Mouse (Mus musculus) forebrain, embryonic 15.5 days (tissue): ENCODE results near the gene Ang4. TPM values are rescaled to one million over a fixed set of nuclear protein-coding genes. Genes with fewer than 3 reads are reported as not detected.
A peak's percentile ranks its signal among the peaks of the same experiment; 100 is the strongest.
"Not testable (repeated sequence)": the region's sequence is repeated elsewhere in the genome, so short reads cannot be mapped to it uniquely, and the experiment has no call there.

Experiments
- ATAC-seq: fragments of 200-750 bp; cut with Nextera tagmentation; replicated peaks from 2 replicates; pipeline ENCODE4 v1.8.0; 2017; ENCODE audit warnings: mild to moderate bottlenecking, moderate TSS enrichment, moderate library complexity
- H3K27ac ChIP-seq: fragments of 300-500 bp; sonication (generic); replicated peaks from 2 replicates; pipeline ENCODE4 v1.5.1; 2015; ENCODE audit warnings: mild to moderate bottlenecking, inconsistent platforms
- H3K27me3 ChIP-seq: fragments of 300-500 bp; sonication (generic); 2 replicates; pipeline ENCODE4 v1.6.1; 2015; ENCODE audit warnings: inconsistent platforms
- H3K36me3 ChIP-seq: fragments of 300-500 bp; sonication (generic); 2 replicates; pipeline ENCODE4 v1.6.1; 2015; ENCODE audit warnings: mild to moderate bottlenecking, inconsistent platforms
- H3K4me1 ChIP-seq: fragments of 300-500 bp; sonication (generic); 2 replicates; pipeline ENCODE4 v1.6.1; 2015; ENCODE audit warnings: inconsistent platforms
- H3K4me2 ChIP-seq: fragments of 300-500 bp; sonication (generic); replicated peaks from 2 replicates; pipeline ENCODE4 v1.6.1; 2015; ENCODE audit warnings: mild to moderate bottlenecking, inconsistent platforms
- H3K4me3 ChIP-seq: fragments of 300-500 bp; sonication (generic); 2 replicates; pipeline ENCODE4 v1.5.1; 2015; ENCODE audit warnings: mild to moderate bottlenecking, inconsistent platforms
- H3K9ac ChIP-seq: fragments of 300-500 bp; sonication (generic); replicated peaks from 2 replicates; pipeline ENCODE4 v1.6.1; 2015; ENCODE audit warnings: mild to moderate bottlenecking, inconsistent platforms
- H3K9me3 ChIP-seq: fragments of 300-500 bp; sonication (generic); 2 replicates; pipeline ENCODE4 v1.6.1; 2016; ENCODE audit warnings: inconsistent platforms
- WGBS: fragments of 180-500 bp; shearing (Covaris S2); methylation state at CpG from one replicate; pipeline ENCODE4 v1.1.7; 2015; ENCODE audit warnings: mixed read lengths; 5-methylcytosine and 5-hydroxymethylcytosine counted together
- polyA plus RNA-seq: library from polyadenylated mRNA; unstranded; fragments of >200 nt; fragmentation: Nextera tagmentation; extraction: Ambion mirVana; gene quantifications from 2 replicates; pipeline ENCODE4 v1.2.1, GENCODE M21; 2015

The Ang4 gene
- polyA plus RNA-seq: not detected in 2 replicates

- Histone ChIP-seq H3K27me3 (no peaks in the 10 kb centered on the region), H3K4me3 (no peak within 1 kb of the TSS), H3K36me3 (no peaks in the 10 kb centered on the region), H3K9ac (no peak within 1 kb of the TSS), H3K27ac (no peak within 1 kb of the TSS), H3K4me2 (no peak within 1 kb of the TSS), H3K9me3 (no peaks in the 10 kb centered on the region), H3K4me1 (no peaks in the 10 kb centered on the region)
- WGBS: 85% methylated on average over 5 of the region's 5 CpGs
- no peak for ATAC-seq
These were observed at the start of gene Ang4 for GRCm38 (mm10) chr14:51773490-51773889. Gene Ang4 (minus strand): TSS chr14:51773590.

GRCm38 (mm10) chr14:51799746-51800145, 26.4 kb upstream of the Ang4 start, which contains the start of gene AY358078:
Gene AY358078 (plus strand): TSS chr14:51800046.
- Histone ChIP-seq H3K27me3 (no peaks in the 10 kb centered on the region), H3K4me2 (no peak within 1 kb of the TSS), H3K9ac (no peak within 1 kb of the TSS), H3K4me1 (no peaks in the 10 kb centered on the region), H3K4me3 (no peak within 1 kb of the TSS), H3K27ac (no peak within 1 kb of the TSS), H3K36me3 (no peaks in the 10 kb centered on the region), H3K9me3 (no peaks in the 10 kb centered on the region)
- WGBS: 99% methylated on average over 2 of the region's 2 CpGs
- ATAC-seq: no peak

GRCm38 (mm10) chr14:51794106-51794505, 20.7 kb upstream of the Ang4 start:
- Histone ChIP-seq H3K4me2 (no peak overlapping the region), H3K36me3 (no peaks in the 10 kb centered on the region), H3K27me3 (no peaks in the 10 kb centered on the region), H3K27ac (no peak overlapping the region), H3K4me3 (no peak overlapping the region), H3K9me3 (no peaks in the 10 kb centered on the region), H3K4me1 (no peaks in the 10 kb centered on the region), H3K9ac (no peak overlapping the region)
- ATAC-seq: no peak
- WGBS: 81% methylated on average over 2 of the region's 2 CpGs

GRCm38 (mm10) chr14:51789196-51789595, 15.8 kb upstream of the Ang4 start:
- no peak for ATAC-seq
- 85% methylated on average over 2 of the region's 2 CpGs for WGBS
- no peak overlapping the region for H3K9ac ChIP-seq
- H3K27me3 ChIP-seq: no peaks in the 10 kb centered on the region
- H3K4me2 ChIP-seq: no peak overlapping the region
- no peak overlapping the region for H3K4me3 ChIP-seq
- H3K4me1 ChIP-seq: no peaks in the 10 kb centered on the region
- H3K27ac ChIP-seq: no peak overlapping the region
- H3K36me3 ChIP-seq: no peaks in the 10 kb centered on the region
- H3K9me3 ChIP-seq: no peaks in the 10 kb centered on the region

- WGBS: 74% methylated on average over 5 of the region's 5 CpGs
- H3K27me3 ChIP-seq: no peaks in the 10 kb centered on the region
- no peak overlapping the region for H3K4me3 ChIP-seq
- H3K4me1 ChIP-seq: no peaks in the 10 kb centered on the region
- no peak for ATAC-seq
- no peaks in the 10 kb centered on the region for H3K36me3 ChIP-seq
- H3K4me2 ChIP-seq: no peak overlapping the region
- H3K27ac ChIP-seq: no peak overlapping the region
- H3K9ac ChIP-seq: no peak overlapping the region
- H3K9me3 ChIP-seq: no peaks in the 10 kb centered on the region
These were observed 13.7 kb upstream of the Ang4 start for GRCm38 (mm10) chr14:51787061-51787460.

- ATAC-seq: no peak
- Histone ChIP-seq H3K4me1 (no peaks in the 10 kb centered on the region), H3K27ac (no peak overlapping the region), H3K9ac (no peak overlapping the region), H3K9me3 (no peaks in the 10 kb centered on the region), H3K36me3 (no peaks in the 10 kb centered on the region), H3K4me2 (no peak overlapping the region), H3K27me3 (no peaks in the 10 kb centered on the region), H3K4me3 (no peak overlapping the region)
- 62% methylated on average over 4 of the region's 4 CpGs for WGBS
These were observed 12.9 kb upstream of the Ang4 start for GRCm38 (mm10) chr14:51786335-51786734.

- Histone ChIP-seq H3K36me3 (no peaks in the 10 kb centered on the region), H3K9ac (no peak overlapping the region), H3K9me3 (no peaks in the 10 kb centered on the region), H3K4me2 (no peak overlapping the region), H3K4me3 (no peak overlapping the region), H3K27ac (no peak overlapping the region), H3K4me1 (no peaks in the 10 kb centered on the region), H3K27me3 (no peaks in the 10 kb centered on the region)
- WGBS: 85% methylated on average over 4 of the region's 4 CpGs
- no peak for ATAC-seq
These were observed 5.6 kb upstream of the Ang4 start for GRCm38 (mm10) chr14:51778865-51779481.

GRCm38 (mm10) chr14:51777791-51778190, 4.4 kb upstream of the Ang4 start:
- no peaks in the 10 kb centered on the region for H3K27me3 ChIP-seq
- no peaks in the 10 kb centered on the region for H3K9me3 ChIP-seq
- H3K9ac ChIP-seq: no peak overlapping the region
- no peaks in the 10 kb centered on the region for H3K4me1 ChIP-seq
- ATAC-seq: no peak
- 86% methylated on average over 1 of the region's 1 CpGs for WGBS
- H3K36me3 ChIP-seq: no peaks in the 10 kb centered on the region
- H3K4me2 ChIP-seq: no peak overlapping the region
- no peak overlapping the region for H3K4me3 ChIP-seq
- H3K27ac ChIP-seq: no peak overlapping the region

GRCm38 (mm10) chr14:51771378-51771777, 2.0 kb downstream of the Ang4 start:
- H3K36me3 ChIP-seq, H3K27ac ChIP-seq, H3K4me2 ChIP-seq, H3K4me1 ChIP-seq, H3K4me3 ChIP-seq, H3K9ac ChIP-seq, H3K27me3 ChIP-seq, H3K9me3 ChIP-seq: not testable (repeated sequence)
- 89% methylated on average over 1 of the region's 1 CpGs for WGBS
- peak; percentile 48; the same call in 1 of the 2 replicates for ATAC-seq

GRCm38 (mm10) chr14:51755944-51756343, 17.4 kb downstream of the Ang4 start:
- ATAC-seq: no peak

GRCm38 (mm10) chr14:51740347-51741170, 32.8 kb downstream of the Ang4 start:
- H3K36me3 ChIP-seq: no peaks in the 10 kb centered on the region
- H3K4me2 ChIP-seq: peak overlapping the region; percentile 49
- peaks cover 17% of the 10 kb centered on the region for H3K4me1 ChIP-seq
- no peak overlapping the region for H3K27ac ChIP-seq
- under 1% methylated on average over 42 of the region's 42 CpGs for WGBS
- H3K9me3 ChIP-seq: no peaks in the 10 kb centered on the region
- peak overlapping the region; percentile 32 for H3K4me3 ChIP-seq
- ATAC-seq: peak; percentile 43; the same call in 1 of the 2 replicates
- no peak overlapping the region; the same call in 1 of the 2 replicates for H3K9ac ChIP-seq
- peaks cover 41% of the 10 kb centered on the region for H3K27me3 ChIP-seq

More at GRCm38 (mm10) chr14:51755944-51756343, 17.4 kb downstream of the Ang4 start:
- Histone ChIP-seq H3K9me3 (no peaks in the 10 kb centered on the region), H3K36me3 (no peaks in the 10 kb centered on the region), H3K4me2 (no peak overlapping the region), H3K9ac (no peak overlapping the region), H3K27ac (no peak overlapping the region), H3K27me3 (no peaks in the 10 kb centered on the region), H3K4me3 (no peak overlapping the region), H3K4me1 (no peaks in the 10 kb centered on the region)
- 73% methylated on average over 2 of the region's 2 CpGs for WGBS

- Histone ChIP-seq H3K27ac (no peak overlapping the region), H3K27me3 (peaks cover 41% of the 10 kb centered on the region), H3K4me2 (peak overlapping the region; percentile 47), H3K4me1 (peaks cover 17% of the 10 kb centered on the region), H3K9me3 (no peaks in the 10 kb centered on the region), H3K4me3 (peak overlapping the region; percentile 28), H3K9ac (no peak overlapping the region), H3K36me3 (no peaks in the 10 kb centered on the region)
- under 1% methylated on average over 24 of the region's 24 CpGs for WGBS
- no peak for ATAC-seq
These were observed 34.0 kb downstream of the Ang4 start for GRCm38 (mm10) chr14:51739150-51739993.
